Mouse (Mus musculus): ENCODE measurements around the gene Wdr27.

The Wdr27 gene

GRCm38 (mm10) chr17:14816107-14816506 lies 126.9 kb downstream of the Wdr27 start:
- no peak for DNase-seq

GRCm38 (mm10) chr17:14815304-14815703 lies 127.7 kb downstream of the Wdr27 start:
- DNase-seq: no peak

GRCm38 (mm10) chr17:14812631-14813030 lies 130.3 kb downstream of the Wdr27 start:
- DNase-seq: no peak

GRCm38 (mm10) chr17:14812033-14812432 lies 130.9 kb downstream of the Wdr27 start:
- DNase-seq: no peak

- DNase-seq: no peak
Observed at GRCm38 (mm10) chr17:14806808-14807207, 136.2 kb downstream of the Wdr27 start.

- DNase-seq: no peak
Observed at GRCm38 (mm10) chr17:14799243-14799642, 143.7 kb downstream of the Wdr27 start.

- DNase-seq: no peak
Observed at GRCm38 (mm10) chr17:14795074-14795473, 147.9 kb downstream of the Wdr27 start.

- DNase-seq: no peak
Observed at GRCm38 (mm10) chr17:14779356-14779755, 163.6 kb downstream of the Wdr27 start.

GRCm38 (mm10) chr17:14771339-14771738 lies 171.6 kb downstream of the Wdr27 start:
- DNase-seq: no peak

- DNase-seq: no peak
Observed at GRCm38 (mm10) chr17:14770377-14770776, 172.6 kb downstream of the Wdr27 start.
